Mouse (Mus musculus): Measurements from ENCODE around the gene Dhh. TPM values are rescaled to one million over a fixed set of nuclear protein-coding genes. Genes with fewer than 3 reads are reported as not detected.
A peak's percentile ranks its signal among the peaks of the same experiment; 100 is the strongest.

Gene Dhh
- polyA plus RNA-seq, 1 experiment from 2014 or later = 1.8 TPM

GRCm38 (mm10) chr15:98917538-98918498 is 19.5 kb upstream of the Dhh start, which contains the start of gene Lmbr1l:
TSS of gene Lmbr1l (minus strand) at chr15:98918231.
- Histone ChIP-seq H3K9ac (replicated peaks; ENCODE audit: low read length) (peak within 1 kb of the TSS; percentile 82), H3K4me2 (replicated peaks; ENCODE audit: low read depth, low read length) (peak within 1 kb of the TSS; percentile 72), H3K27me3 (ENCODE audit: insufficient read depth, low read length) (no peaks in the 10 kb centered on the region), H3K4me1 (ENCODE audit: insufficient read depth, low read length) (peaks cover 10% of the 10 kb centered on the region), H3K4me3 (ENCODE audit: low read length) (peak within 1 kb of the TSS; percentile 81), H3K36me3 (ENCODE audit: insufficient read depth, low read length) (peaks cover 2% of the 10 kb centered on the region), H3K9me3 (ENCODE audit: low read length) (no peaks in the 10 kb centered on the region), H3K27ac (ENCODE audit: low read length) (peak within 1 kb of the TSS; percentile 95)
- ATAC-seq (ENCODE audit: low FRiP score, low TSS enrichment) = peak; percentile 99
- under 1% methylated on average over 80 of the region's 82 CpGs for WGBS

GRCm38 (mm10) chr15:98917091-98917490 is 18.8 kb upstream of the Dhh start:
- no peaks in the 10 kb centered on the region for H3K9me3 ChIP-seq (ENCODE audit: low read length)
- H3K27ac ChIP-seq (ENCODE audit: low read length) = peak overlapping the region; percentile 95
- peaks cover 10% of the 10 kb centered on the region for H3K4me1 ChIP-seq (ENCODE audit: insufficient read depth, low read length)
- H3K4me2 ChIP-seq (replicated peaks; ENCODE audit: low read depth, low read length) = peak overlapping the region; percentile 72
- peak overlapping the region; percentile 81 for H3K4me3 ChIP-seq (ENCODE audit: low read length)
- no peaks in the 10 kb centered on the region for H3K27me3 ChIP-seq (ENCODE audit: insufficient read depth, low read length)
- ATAC-seq (ENCODE audit: low FRiP score, low TSS enrichment) = no peak
- peaks cover 9% of the 10 kb centered on the region for H3K36me3 ChIP-seq (ENCODE audit: insufficient read depth, low read length)
- H3K9ac ChIP-seq (replicated peaks; ENCODE audit: low read length) = peak overlapping the region; percentile 82
- WGBS = 0% methylated on average over 14 of the region's 14 CpGs

- no peak for ATAC-seq (ENCODE audit: low FRiP score, low TSS enrichment)
- Histone ChIP-seq H3K9ac (replicated peaks; ENCODE audit: low read length) (peak overlapping the region; percentile 82; the same call in 1 of the 2 replicates), H3K4me2 (replicated peaks; ENCODE audit: low read depth, low read length) (peak overlapping the region; percentile 72; the same call in 1 of the 2 replicates), H3K9me3 (ENCODE audit: low read length) (no peaks in the 10 kb centered on the region), H3K27ac (ENCODE audit: low read length) (no peak overlapping the region), H3K4me1 (ENCODE audit: insufficient read depth, low read length) (peaks cover 10% of the 10 kb centered on the region), H3K4me3 (ENCODE audit: low read length) (no peak overlapping the region), H3K36me3 (ENCODE audit: insufficient read depth, low read length) (peaks cover 20% of the 10 kb centered on the region), H3K27me3 (ENCODE audit: insufficient read depth, low read length) (no peaks in the 10 kb centered on the region)
- WGBS = 78% methylated on average over 4 of the region's 4 CpGs
Observed at GRCm38 (mm10) chr15:98916016-98916415, 17.7 kb upstream of the Dhh start.

- no peak for ATAC-seq (ENCODE audit: low FRiP score, low TSS enrichment)
- WGBS = 94% methylated on average over 6 of the region's 6 CpGs
- Histone ChIP-seq H3K9ac (replicated peaks; ENCODE audit: low read length) (no peak overlapping the region), H3K4me2 (replicated peaks; ENCODE audit: low read depth, low read length) (no peak overlapping the region), H3K4me3 (ENCODE audit: low read length) (no peak overlapping the region), H3K9me3 (ENCODE audit: low read length) (no peaks in the 10 kb centered on the region), H3K27ac (ENCODE audit: low read length) (no peak overlapping the region), H3K36me3 (ENCODE audit: insufficient read depth, low read length) (peaks cover 25% of the 10 kb centered on the region), H3K4me1 (ENCODE audit: insufficient read depth, low read length) (peaks cover 10% of the 10 kb centered on the region), H3K27me3 (ENCODE audit: insufficient read depth, low read length) (no peaks in the 10 kb centered on the region)
Observed at GRCm38 (mm10) chr15:98914903-98915302, 16.6 kb upstream of the Dhh start.

- no peaks in the 10 kb centered on the region for H3K9me3 ChIP-seq (ENCODE audit: low read length)
- H3K36me3 ChIP-seq (ENCODE audit: insufficient read depth, low read length) = peaks cover 42% of the 10 kb centered on the region
- no peaks in the 10 kb centered on the region for H3K4me1 ChIP-seq (ENCODE audit: insufficient read depth, low read length)
- peaks cover 4% of the 10 kb centered on the region; the same call in 1 of the 2 replicates for H3K27me3 ChIP-seq (ENCODE audit: insufficient read depth, low read length)
- 27% methylated on average over 10 of the region's 10 CpGs for WGBS
- no peak overlapping the region for H3K4me2 ChIP-seq (replicated peaks; ENCODE audit: low read depth, low read length)
- ATAC-seq (ENCODE audit: low FRiP score, low TSS enrichment) = 0 out of 2 replicates have a peak, but pooled peaks have one; percentile 17
- no peak overlapping the region for H3K4me3 ChIP-seq (ENCODE audit: low read length)
- no peak overlapping the region for H3K27ac ChIP-seq (ENCODE audit: low read length)
- H3K9ac ChIP-seq (replicated peaks; ENCODE audit: low read length) = no peak overlapping the region
Observed at GRCm38 (mm10) chr15:98904692-98905091, 6.4 kb upstream of the Dhh start.

- Histone ChIP-seq H3K27ac (ENCODE audit: low read length) (no peak overlapping the region), H3K9ac (replicated peaks; ENCODE audit: low read length) (no peak overlapping the region), H3K36me3 (ENCODE audit: insufficient read depth, low read length) (peaks cover 22% of the 10 kb centered on the region), H3K27me3 (ENCODE audit: insufficient read depth, low read length) (peaks cover 24% of the 10 kb centered on the region), H3K4me1 (ENCODE audit: insufficient read depth, low read length) (peaks cover 12% of the 10 kb centered on the region), H3K4me3 (ENCODE audit: low read length) (no peak overlapping the region), H3K4me2 (replicated peaks; ENCODE audit: low read depth, low read length) (no peak overlapping the region), H3K9me3 (ENCODE audit: low read length) (no peaks in the 10 kb centered on the region)
- WGBS = 92% methylated on average over 2 of the region's 2 CpGs
- ATAC-seq (ENCODE audit: low FRiP score, low TSS enrichment) = no peak
Observed at GRCm38 (mm10) chr15:98902600-98902999, 4.3 kb upstream of the Dhh start.

GRCm38 (mm10) chr15:98901530-98901929 is 3.2 kb upstream of the Dhh start:
- Histone ChIP-seq H3K9ac (replicated peaks; ENCODE audit: low read length) (no peak overlapping the region), H3K4me1 (ENCODE audit: insufficient read depth, low read length) (peaks cover 17% of the 10 kb centered on the region), H3K9me3 (ENCODE audit: low read length) (no peaks in the 10 kb centered on the region), H3K36me3 (ENCODE audit: insufficient read depth, low read length) (peaks cover 16% of the 10 kb centered on the region), H3K27ac (ENCODE audit: low read length) (no peak overlapping the region), H3K4me2 (replicated peaks; ENCODE audit: low read depth, low read length) (no peak overlapping the region), H3K4me3 (ENCODE audit: low read length) (no peak overlapping the region), H3K27me3 (ENCODE audit: insufficient read depth, low read length) (peaks cover 35% of the 10 kb centered on the region)
- ATAC-seq (ENCODE audit: low FRiP score, low TSS enrichment) = no peak
- 80% methylated on average over 1 of the region's 1 CpGs for whole genome bisulfite sequencing

- 2% methylated on average over 10 of the region's 10 CpGs for WGBS
Observed at GRCm38 (mm10) chr15:98897495-98897894, 845 bp downstream of the Dhh start.

GRCm38 (mm10) chr15:98895635-98896589 is 2.4 kb downstream of the Dhh start:
- Histone ChIP-seq H3K4me2 (replicated peaks; ENCODE audit: low read depth, low read length) (peak overlapping the region; percentile 47), H3K27ac (ENCODE audit: low read length) (no peak overlapping the region), H3K27me3 (ENCODE audit: insufficient read depth, low read length) (peaks cover 73% of the 10 kb centered on the region), H3K9me3 (ENCODE audit: low read length) (no peaks in the 10 kb centered on the region), H3K9ac (replicated peaks; ENCODE audit: low read length) (peak overlapping the region; percentile 4; the same call in 1 of the 2 replicates), H3K4me3 (ENCODE audit: low read length) (peak overlapping the region; percentile 30), H3K36me3 (ENCODE audit: insufficient read depth, low read length) (no peaks in the 10 kb centered on the region), H3K4me1 (ENCODE audit: insufficient read depth, low read length) (peaks cover 50% of the 10 kb centered on the region)
- WGBS = 4% methylated on average over 35 of the region's 41 CpGs
- ATAC-seq (ENCODE audit: low FRiP score, low TSS enrichment) = no peak

More at GRCm38 (mm10) chr15:98897495-98897894, 845 bp downstream of the Dhh start:
- no peaks in the 10 kb centered on the region for H3K9me3 ChIP-seq (ENCODE audit: low read length)
- peaks cover 73% of the 10 kb centered on the region for H3K27me3 ChIP-seq (ENCODE audit: insufficient read depth, low read length)
- no peak for ATAC-seq (ENCODE audit: low FRiP score, low TSS enrichment)
- peaks cover 45% of the 10 kb centered on the region for H3K4me1 ChIP-seq (ENCODE audit: insufficient read depth, low read length)
- H3K4me3 ChIP-seq (ENCODE audit: low read length) = peak overlapping the region; percentile 41
- no peak overlapping the region for H3K9ac ChIP-seq (replicated peaks; ENCODE audit: low read length)
- H3K4me2 ChIP-seq (replicated peaks; ENCODE audit: low read depth, low read length) = peak overlapping the region; percentile 50
- no peak overlapping the region for H3K27ac ChIP-seq (ENCODE audit: low read length)
- no peaks in the 10 kb centered on the region for H3K36me3 ChIP-seq (ENCODE audit: insufficient read depth, low read length)

Measured in kidney, embryonic 16.5 days (tissue).